Mouse (Mus musculus): Measurements from ENCODE around the gene Ccdc136. TPM values are rescaled to one million over a fixed set of nuclear protein-coding genes. Genes with fewer than 3 reads are reported as not detected.

Ccdc136 gene
- total and polyA plus RNA-seq, 3 experiments = 0.22 TPM; not detected in 2

DNA sequence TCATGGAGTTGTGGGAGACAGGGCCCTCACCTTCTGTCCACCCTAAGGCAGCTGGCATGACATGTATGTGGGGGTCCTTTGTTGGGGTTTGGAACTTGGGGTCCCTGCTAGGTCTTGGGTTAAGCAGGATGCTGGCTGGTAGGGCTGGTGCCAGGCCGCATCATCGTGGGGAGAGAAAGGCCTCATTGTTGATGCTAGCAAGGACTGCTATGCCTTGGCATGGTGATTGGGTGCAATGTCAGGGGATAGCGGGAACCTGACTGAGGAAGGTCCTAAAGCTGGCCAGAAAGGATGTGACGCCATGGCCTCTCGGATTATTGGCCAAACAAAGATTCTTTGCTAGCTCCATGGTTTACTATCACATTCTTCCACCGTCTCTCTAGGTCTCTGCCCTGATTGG is 43.7 kb downstream of the Ccdc136 start:
- no peaks in the 10 kb centered on the region for H3K79me2 ChIP-seq (ENCODE audit: control insufficient read depth, insufficient read depth, low read length, poor library complexity)
- no peaks in the 10 kb centered on the region; a peak in 1 of 4 replicates for H3K27me3 ChIP-seq (ENCODE audit: control insufficient read depth in 1 of 2, insufficient read depth in 2 of 2, low read length in 2 of 2)
- DNase-seq (ENCODE audit: low read depth, low spot score) = no peak

DNA sequence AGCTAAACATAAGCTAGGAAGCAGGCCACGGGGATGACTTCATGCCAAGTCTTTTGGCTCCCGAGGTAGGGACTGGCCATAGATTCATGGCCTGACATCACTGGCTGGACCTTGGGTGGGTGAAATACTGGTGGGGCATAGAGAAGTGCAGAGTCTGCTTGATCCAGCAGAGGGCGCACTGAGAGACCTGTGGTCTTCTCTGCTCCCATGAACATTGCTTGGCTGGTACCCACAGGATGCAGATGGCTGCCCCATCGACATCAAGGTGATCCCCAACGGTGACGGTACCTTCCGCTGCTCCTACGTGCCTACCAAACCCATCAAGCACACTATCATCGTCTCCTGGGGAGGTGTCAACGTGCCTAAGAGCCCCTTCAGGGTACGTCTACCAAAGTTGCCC is 48.7 kb downstream of the Ccdc136 start:
- H3K4me1 ChIP-seq (ENCODE audit: control insufficient read depth in 1 of 2, insufficient read depth in 2 of 2, low read length in 2 of 2) = no peaks in the 10 kb centered on the region
- no peak for TF ChIP-seq KAT2A (conservative IDR thresholded peaks at IDR 0.05; ENCODE audit: low read depth, low read length)
- TF ChIP-seq ELF1 (IDR thresholded peaks at IDR 0.05; ENCODE audit: low read depth, low read length) = no peak
- TF ChIP-seq CHD1 (IDR thresholded peaks at IDR 0.05; ENCODE audit: low read depth, low read length) = no peak
- TF ChIP-seq BHLHE40 (IDR thresholded peaks at IDR 0.05; ENCODE audit: borderline replicate concordance, low read depth, low read length) = no peak
- TF ChIP-seq SMC3 (IDR thresholded peaks at IDR 0.05; ENCODE audit: low read depth, low read length) = peak; percentile 94
- TF ChIP-seq NRF1 (IDR thresholded peaks at IDR 0.05; ENCODE audit: insufficient read depth, low read depth, low read length, poor library complexity, severe bottlenecking) = no peak
- no peak for TF ChIP-seq MEF2A (IDR thresholded peaks at IDR 0.05; ENCODE audit: extremely low read depth, insufficient replicate concordance, low read depth, low read length, poor library complexity, severe bottlenecking)
- TF ChIP-seq MXI1 (IDR thresholded peaks at IDR 0.05; ENCODE audit: low read depth, low read length) = no peak
- no peak for TF ChIP-seq MAFK (IDR thresholded peaks at IDR 0.05; ENCODE audit: borderline replicate concordance, low read depth, low read length)
- no peak for TF ChIP-seq ZMIZ1 (IDR thresholded peaks at IDR 0.05; ENCODE audit: low read depth, low read length)
- peak; percentile 84 to 88 (median 87) for TF ChIP-seq CTCF (IDR thresholded peaks at IDR 0.05 in 2 of 3, conservative IDR thresholded peaks at IDR 0.05 in 1 of 3; ENCODE audit: control insufficient read depth in 1 of 3, insufficient read depth in 1 of 3, low read depth in 2 of 3, low read length in 3 of 3, poor library complexity in 1 of 3, severe bottlenecking in 1 of 3)
- TF ChIP-seq GABPA (IDR thresholded peaks at IDR 0.05; ENCODE audit: low read depth, low read length) = no peak
- peak; percentile 64 for TF ChIP-seq RAD21 (IDR thresholded peaks at IDR 0.05; ENCODE audit: low read depth, low read length)
- TF ChIP-seq UBTF (IDR thresholded peaks at IDR 0.05; ENCODE audit: borderline replicate concordance, insufficient read depth, low read depth, low read length) = no peak
- TF ChIP-seq CHD2 (IDR thresholded peaks at IDR 0.05; ENCODE audit: low read length) = no peak
- no peak for TF ChIP-seq ZNF384 (IDR thresholded peaks at IDR 0.05; ENCODE audit: low read depth, low read length)
- TF ChIP-seq MYB (IDR thresholded peaks at IDR 0.05; ENCODE audit: low read depth, low read length) = no peak
- no peak for TF ChIP-seq SIN3A (IDR thresholded peaks at IDR 0.05; ENCODE audit: low read length)
- no peak for TF ChIP-seq RCOR1 (IDR thresholded peaks at IDR 0.05; ENCODE audit: low read depth, low read length)
- TF ChIP-seq POLR2A (IDR thresholded peaks at IDR 0.05; ENCODE audit: control insufficient read depth in 1 of 2, insufficient read depth in 1 of 2, low read depth in 1 of 2, low read length in 2 of 2, poor library complexity in 1 of 2) = no peak
- no peak for TF ChIP-seq E2F4 (IDR thresholded peaks at IDR 0.05; ENCODE audit: borderline replicate concordance, low read depth, low read length)
- no peak for TF ChIP-seq TBP (IDR thresholded peaks at IDR 0.05; ENCODE audit: low read depth, low read length)
- TF ChIP-seq ZKSCAN1 (IDR thresholded peaks at IDR 0.05; ENCODE audit: low read depth, low read length) = no peak
- peak; percentile 72 for TF ChIP-seq ZC3H11A (IDR thresholded peaks at IDR 0.05; ENCODE audit: low read depth, low read length)
- TF ChIP-seq GATA1 (IDR thresholded peaks at IDR 0.05; ENCODE audit: low read depth, low read length) = no peak
- no peak for TF ChIP-seq MAZ (IDR thresholded peaks at IDR 0.05; ENCODE audit: low read depth, low read length)
- no peaks in the 10 kb centered on the region for H3K9me3 ChIP-seq (replicated peaks; ENCODE audit: insufficient read depth, low read length)
- no peak overlapping the region for H3K27ac ChIP-seq (ENCODE audit: control insufficient read depth, low read depth, low read length)
- peak; percentile 62 for DNase-seq (ENCODE audit: low read depth, low spot score)
- no peak overlapping the region for H3K9ac ChIP-seq (ENCODE audit: control insufficient read depth, low read depth, low read length, poor library complexity, severe bottlenecking)
- H3K27me3 ChIP-seq (ENCODE audit: control insufficient read depth in 1 of 2, insufficient read depth in 2 of 2, low read length in 2 of 2) = no peaks in the 10 kb centered on the region
- no peaks in the 10 kb centered on the region; a peak in 1 of 4 replicates for H3K36me3 ChIP-seq (ENCODE audit: control insufficient read depth in 1 of 2, insufficient read depth in 2 of 2, low read length in 2 of 2)
- H3K4me3 ChIP-seq (ENCODE audit: control insufficient read depth in 1 of 2, insufficient read depth in 1 of 2, low read depth in 2 of 2, low read length in 2 of 2) = no peak overlapping the region
- H3K79me2 ChIP-seq (ENCODE audit: control insufficient read depth, insufficient read depth, low read length, poor library complexity) = no peaks in the 10 kb centered on the region

More for the DNA sequence above, 43.7 kb downstream of the Ccdc136 start:
- H3K9me3 ChIP-seq (replicated peaks; ENCODE audit: insufficient read depth, low read length) = no peaks in the 10 kb centered on the region
- H3K36me3 ChIP-seq (ENCODE audit: control insufficient read depth in 1 of 2, insufficient read depth in 2 of 2, low read length in 2 of 2) = no peaks in the 10 kb centered on the region
- H3K4me3 ChIP-seq (ENCODE audit: control insufficient read depth in 1 of 2, insufficient read depth in 1 of 2, low read depth in 2 of 2, low read length in 2 of 2) = no peak overlapping the region
- no peak overlapping the region for H3K9ac ChIP-seq (ENCODE audit: control insufficient read depth, low read depth, low read length, poor library complexity, severe bottlenecking)
- H3K4me1 ChIP-seq (ENCODE audit: control insufficient read depth in 1 of 2, insufficient read depth in 2 of 2, low read length in 2 of 2) = peaks cover 0 to 11% of the 10 kb centered on the region in 2 experiments; a peak in 3 of 4 replicates
- H3K27ac ChIP-seq (ENCODE audit: control insufficient read depth, low read depth, low read length) = no peak overlapping the region
- no peak for TF ChIP-seq ZC3H11A (IDR thresholded peaks at IDR 0.05; ENCODE audit: low read depth, low read length)
